ENCODE assay signal across 41 mouse cellular contexts in the genomic region with DNA sequence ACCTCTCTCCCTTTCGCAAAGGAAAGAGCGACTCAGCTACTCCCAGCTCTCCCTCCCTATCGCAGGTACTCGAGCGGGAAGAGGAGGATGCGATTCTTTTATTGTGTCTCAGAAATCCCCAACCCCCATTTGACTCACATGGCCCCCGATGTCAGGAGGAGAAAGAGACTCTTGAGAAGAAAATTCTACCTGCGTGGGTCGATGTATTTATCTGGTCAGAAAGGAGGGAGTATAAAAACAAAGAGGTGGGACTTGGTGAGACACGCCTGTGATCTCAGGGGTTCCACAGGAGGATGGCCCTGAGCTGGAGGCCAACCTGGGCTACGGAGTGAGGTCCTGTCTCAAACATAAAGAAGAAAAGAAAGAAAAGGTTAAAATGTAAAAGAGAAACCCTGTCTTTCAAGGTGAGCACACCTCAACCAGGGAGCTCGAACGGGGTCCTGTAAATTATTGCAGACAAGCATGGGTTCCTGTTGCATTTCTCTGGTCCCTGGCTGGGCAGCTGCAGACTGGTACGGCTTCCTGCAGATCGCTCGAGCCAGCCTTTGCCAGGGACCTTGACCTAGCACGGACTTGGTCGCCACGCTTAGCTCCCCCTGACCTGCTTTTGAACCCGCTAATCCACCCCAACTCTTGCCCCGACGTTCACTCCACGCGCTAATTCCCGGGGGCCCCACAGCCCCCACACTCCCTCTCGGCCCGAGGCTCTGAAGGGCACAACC. TPM values are rescaled to one million over a fixed set of nuclear protein-coding genes. Genes with fewer than 3 reads are reported as not detected.
DNase-seq lines count a peak whose midpoint lies in the region; ATAC-seq lines count a peak whose summit lies in the region.
"Had no signal": no experiment of that assay in that cellular context is flagged by ENCODE, and none has a peak within 500 bp of the region (broad histone marks: within the 10 kb centered on the region; RNA-seq: fewer than 3 reads in every experiment).

No protein-coding gene starts in this region.

- no peaks in the 10 kb centered on the region for H3K36me3 ChIP-seq in forebrain, embryonic 11.5 days (ENCODE audit: control insufficient read depth, insufficient read depth, low read length)
- H3K36me3 ChIP-seq in forebrain, embryonic 16.5 days (ENCODE audit: control insufficient read depth, insufficient read depth), result no peaks in the 10 kb centered on the region
- H3K36me3 ChIP-seq in neural tube, embryonic 15.5 days, result no peaks in the 10 kb centered on the region
- H3K36me3 ChIP-seq: embryonic facial prominence, embryonic 15.5 days; heart, embryonic 10.5 days; heart, embryonic 15.5 days; hindbrain, embryonic 15.5 days had no signal

- peaks cover 86% of the 10 kb centered on the region for H3K27me3 ChIP-seq in forebrain, embryonic 11.5 days (ENCODE audit: control insufficient read depth, insufficient read depth, low read length)
- peaks cover 75% of the 10 kb centered on the region for H3K27me3 ChIP-seq in forebrain, embryonic 16.5 days (replicated peaks; ENCODE audit: control insufficient read depth, insufficient read depth, low read length)
- peaks cover 92% of the 10 kb centered on the region for H3K27me3 ChIP-seq in neural tube, embryonic 15.5 days (replicated peaks)

- H3K9ac ChIP-seq in forebrain, embryonic 11.5 days (ENCODE audit: low read length), result no peak overlapping the region
- H3K9ac ChIP-seq in forebrain, embryonic 16.5 days (replicated peaks; ENCODE audit: low read depth, low read length), result no peak overlapping the region
- H3K9ac ChIP-seq in neural tube, embryonic 15.5 days (replicated peaks), result no peak overlapping the region
- H3K9ac ChIP-seq: embryonic facial prominence, embryonic 15.5 days; forebrain, embryonic 13.5 days; heart, embryonic 15.5 days; hindbrain, embryonic 15.5 days; liver, embryonic 14.5 days had no signal

- DNase-seq in forebrain, embryonic 11.5 days (ENCODE audit: low spot score), result peak; percentile 56
- DNase-seq in neural tube, embryonic 10.5 days (ENCODE audit: extremely low spot score, low spot score), result peak; percentile 58
- DNase-seq in induced T-regulatory cell, adult 2 months (ENCODE audit: low read depth), result peak; percentile 43
- no peak for DNase-seq in spleen, postnatal 4 days (ENCODE audit: low spot score in 2 of 2)
- no peak for DNase-seq in left cerebral cortex, postnatal 14 days (ENCODE audit: low spot score in 2 of 2)
- no peak for DNase-seq in layer of hippocampus, adult 8-10 months (ENCODE audit: low spot score in 2 of 2)
- DNase-seq: cerebellum, adult 2 months; cerebellum, postnatal 14 days; gastrocnemius, postnatal 25 days; heart, adult 11 months; kidney, adult 9 months; kidney, postnatal 14 days; liver; lung, adult 2 months; lung, postnatal 10 days; right cerebral cortex, postnatal 4 days; thymus, adult 2 months; thymus, postnatal 36 days had no signal

- no peak overlapping the region for H3K4me3 ChIP-seq in forebrain, embryonic 11.5 days (ENCODE audit: low read depth, low read length)
- H3K4me3 ChIP-seq in forebrain, embryonic 16.5 days (replicated peaks; ENCODE audit: low read length), result no peak overlapping the region
- no peak overlapping the region for H3K4me3 ChIP-seq in neural tube, embryonic 15.5 days (replicated peaks)
- H3K4me3 ChIP-seq: forebrain, embryonic 13.5 days; hindbrain, embryonic 15.5 days; left cerebral cortex, adult 2 months had no signal

- no peak overlapping the region for H3K27ac ChIP-seq in forebrain, embryonic 11.5 days (ENCODE audit: low read depth, low read length)
- no peak overlapping the region for H3K27ac ChIP-seq in forebrain, embryonic 16.5 days (ENCODE audit: low read length)
- H3K27ac ChIP-seq in neural tube, embryonic 15.5 days (replicated peaks), result no peak overlapping the region
- H3K27ac ChIP-seq: embryonic facial prominence, embryonic 15.5 days; forebrain, embryonic 13.5 days; heart, embryonic 10.5 days; heart, embryonic 15.5 days; hindbrain, embryonic 15.5 days; left cerebral cortex, adult 2 months; liver, embryonic 14.5 days; macrophage had no signal

- H3K4me2 ChIP-seq in forebrain, embryonic 11.5 days (ENCODE audit: low read depth, low read length, severe bottlenecking), result no peak overlapping the region
- H3K4me2 ChIP-seq in forebrain, embryonic 16.5 days (ENCODE audit: low read length), result no peak overlapping the region
- no peak overlapping the region for H3K4me2 ChIP-seq in neural tube, embryonic 15.5 days
- H3K4me2 ChIP-seq: hindbrain, embryonic 15.5 days had no signal

- intact Hi-C loops in left cerebral cortex, postnatal 14 days (cut with DNase I), result no loop called here

- 0 out of 2 replicates have a peak, but pooled peaks cover 3% of the 10 kb centered on the region for H3K4me1 ChIP-seq in forebrain, embryonic 11.5 days (replicated peaks; ENCODE audit: control insufficient read depth, insufficient read depth, low read length)
- peaks cover 4% of the 10 kb centered on the region for H3K4me1 ChIP-seq in forebrain, embryonic 16.5 days (replicated peaks; ENCODE audit: control insufficient read depth, insufficient read depth, low read length)
- H3K4me1 ChIP-seq in neural tube, embryonic 15.5 days, result 0 out of 2 replicates have a peak, but pooled peaks cover 4% of the 10 kb centered on the region

- no peaks in the 10 kb centered on the region for H3K9me3 ChIP-seq in forebrain, embryonic 11.5 days (ENCODE audit: control insufficient read depth, low read length)
- no peaks in the 10 kb centered on the region for H3K9me3 ChIP-seq in forebrain, embryonic 16.5 days (ENCODE audit: control insufficient read depth, low read length)
- no peaks in the 10 kb centered on the region for H3K9me3 ChIP-seq in neural tube, embryonic 15.5 days (replicated peaks)
- H3K9me3 ChIP-seq: embryonic facial prominence, embryonic 15.5 days; forebrain, embryonic 13.5 days; heart, embryonic 10.5 days; heart, embryonic 15.5 days; hindbrain, embryonic 15.5 days had no signal

- no peak for ATAC-seq in forebrain, embryonic 11.5 days (replicated peaks; ENCODE audit: low FRiP score)
- no peak for ATAC-seq in forebrain, embryonic 16.5 days
- no peak for ATAC-seq in neural tube, embryonic 15.5 days (ENCODE audit: low FRiP score)
- ATAC-seq: forebrain, embryonic 13.5 days; intestine, embryonic 16.5 days; Patski had no signal

- WGBS in forebrain, embryonic 11.5 days, result under 1% methylated on average over 27 of the region's 27 CpGs
- WGBS in forebrain, embryonic 16.5 days, result 1% methylated on average over 27 of the region's 27 CpGs
- WGBS in neural tube, embryonic 15.5 days, result under 1% methylated on average over 27 of the region's 27 CpGs

RNA-seq across cellular contexts. Expression of a gene that starts 7.9 kb away (rescaled TPM):
- polyA plus RNA-seq in forebrain, embryonic 11.5 days (2014; fragmentation: Nextera tagmentation; extraction: Ambion mirVana), result 0.21 and 0.60 TPM in 2 replicates
- polyA plus RNA-seq in forebrain, embryonic 16.5 days (2015; fragmentation: Nextera tagmentation; extraction: Ambion mirVana), result not detected in 2 replicates
- not detected in 2 replicates for polyA plus RNA-seq in neural tube, embryonic 15.5 days (2015; fragmentation: Nextera tagmentation; extraction: Ambion mirVana)
- total RNA-seq in left cerebral cortex, postnatal 14 days (2021), result not detected
- total RNA-seq in layer of hippocampus, adult 8-10 months (2022), result not detected
- total RNA-seq: adrenal gland, adult 18-20 months; adrenal gland, postnatal 4 days; CH12.LX; gastrocnemius, postnatal 25 days; heart, postnatal 25 days; layer of hippocampus, postnatal 14 days; left cerebral cortex, adult 2 months; left cerebral cortex, postnatal 36 days had no signal
- polyA plus RNA-seq: cerebellum, adult 2 months; cortical plate, adult 2 months; forebrain, embryonic 13.5 days; heart, embryonic 10.5 days; heart, embryonic 15.5 days; hindbrain, embryonic 15.5 days; intestine, embryonic 16.5 days; liver, embryonic 14.5 days; lung, adult 2 months; macrophage; neural tube, embryonic 14.5 days; spleen, adult 2 months had no signal

RNA-seq across cellular contexts. Expression of a gene that starts 25.5 kb away (rescaled TPM):
- not detected in 2 replicates for polyA plus RNA-seq in forebrain, embryonic 11.5 days (2014; fragmentation: Nextera tagmentation; extraction: Ambion mirVana)
- polyA plus RNA-seq in forebrain, embryonic 16.5 days (2015; fragmentation: Nextera tagmentation; extraction: Ambion mirVana), result not detected in 2 replicates
- not detected in 2 replicates for polyA plus RNA-seq in neural tube, embryonic 15.5 days (2015; fragmentation: Nextera tagmentation; extraction: Ambion mirVana)
- not detected for total RNA-seq in left cerebral cortex, postnatal 14 days (2021)
- total RNA-seq in layer of hippocampus, adult 8-10 months (2022), result not detected
- total RNA-seq: CH12.LX; gastrocnemius, postnatal 25 days; layer of hippocampus, postnatal 14 days; left cerebral cortex, adult 2 months; left cerebral cortex, postnatal 36 days; MEL had no signal
- polyA plus RNA-seq: C2C12; cerebellum, adult 2 months; cortical plate, adult 2 months; embryonic facial prominence, embryonic 15.5 days; forebrain, embryonic 13.5 days; heart, embryonic 10.5 days; hindbrain, embryonic 15.5 days; intestine, embryonic 16.5 days; macrophage; neural tube, embryonic 14.5 days; Patski had no signal

RNA-seq across cellular contexts. Expression of a gene that starts 39.6 kb away (rescaled TPM):
- polyA plus RNA-seq in forebrain, embryonic 11.5 days (2014; fragmentation: Nextera tagmentation; extraction: Ambion mirVana), result not detected in 2 replicates
- 0.24 TPM in 2 replicates for polyA plus RNA-seq in forebrain, embryonic 16.5 days (2015; fragmentation: Nextera tagmentation; extraction: Ambion mirVana)
- polyA plus RNA-seq in neural tube, embryonic 15.5 days (2015; fragmentation: Nextera tagmentation; extraction: Ambion mirVana), result not detected in 2 replicates
- total RNA-seq in left cerebral cortex, postnatal 14 days (2021), result not detected
- total RNA-seq in layer of hippocampus, adult 8-10 months (2022), result under 1 TPM in 3 of 4 experiments, not detected in 1; 0.22 to 0.82 (median 0.29) TPM
- total RNA-seq: adrenal gland, adult 18-20 months; CH12.LX; gastrocnemius, postnatal 25 days; heart, postnatal 25 days; left cerebral cortex, postnatal 36 days; MEL had no signal
- polyA plus RNA-seq: C2C12; cerebellum, adult 2 months; cortical plate, adult 2 months; forebrain, embryonic 13.5 days; heart, embryonic 10.5 days; heart, embryonic 15.5 days; hindbrain, embryonic 15.5 days; intestine, embryonic 16.5 days; macrophage; neural tube, embryonic 14.5 days; Patski had no signal

RNA-seq across cellular contexts. Expression of a gene that starts 47.2 kb away (rescaled TPM):
- polyA plus RNA-seq in forebrain, embryonic 11.5 days (2014; fragmentation: Nextera tagmentation; extraction: Ambion mirVana), result not detected in 2 replicates
- polyA plus RNA-seq in forebrain, embryonic 16.5 days (2015; fragmentation: Nextera tagmentation; extraction: Ambion mirVana), result not detected in 2 replicates
- polyA plus RNA-seq in neural tube, embryonic 15.5 days (2015; fragmentation: Nextera tagmentation; extraction: Ambion mirVana), result not detected in 2 replicates
- total RNA-seq in left cerebral cortex, postnatal 14 days (2021), result not detected
- total RNA-seq in layer of hippocampus, adult 8-10 months (2022), result not detected
- total RNA-seq: adrenal gland, adult 18-20 months; CH12.LX; gastrocnemius, postnatal 25 days; heart, postnatal 25 days; layer of hippocampus, postnatal 14 days; left cerebral cortex, adult 2 months; left cerebral cortex, postnatal 36 days; MEL had no signal
- polyA plus RNA-seq: C2C12; cerebellum, adult 2 months; cortical plate, adult 2 months; embryonic facial prominence, embryonic 15.5 days; forebrain, embryonic 13.5 days; heart, embryonic 10.5 days; hindbrain, embryonic 15.5 days; lung, adult 2 months; macrophage; Patski; spleen, adult 2 months had no signal

RNA-seq across cellular contexts. Expression of a gene that starts 59.3 kb away (rescaled TPM):
- polyA plus RNA-seq in forebrain, embryonic 11.5 days (2014; fragmentation: Nextera tagmentation; extraction: Ambion mirVana), result 0.25 TPM in 1 of 2 replicates, not detected in the other
- polyA plus RNA-seq in forebrain, embryonic 16.5 days (2015; fragmentation: Nextera tagmentation; extraction: Ambion mirVana), result 0.18 TPM in 1 of 2 replicates, not detected in the other
- polyA plus RNA-seq in neural tube, embryonic 15.5 days (2015; fragmentation: Nextera tagmentation; extraction: Ambion mirVana), result 0.19 TPM in 1 of 2 replicates, not detected in the other
- not detected for total RNA-seq in left cerebral cortex, postnatal 14 days (2021)
- not detected for total RNA-seq in layer of hippocampus, adult 8-10 months (2022)
- total RNA-seq: gastrocnemius, postnatal 25 days; heart, postnatal 25 days; layer of hippocampus, postnatal 14 days; left cerebral cortex, adult 2 months; left cerebral cortex, postnatal 36 days; MEL had no signal
- polyA plus RNA-seq: cerebellum, adult 2 months; cortical plate, adult 2 months; embryonic facial prominence, embryonic 15.5 days; intestine, embryonic 16.5 days; lung, adult 2 months; macrophage; spleen, adult 2 months had no signal

Comparison
In these comparisons a context has a peak if more than half of its experiments do, and no peak if none do; other contexts are left out.
1. DNase-seq: peak in forebrain, embryonic 11.5 days (single experiment), neural tube, embryonic 10.5 days (single experiment) and induced T-regulatory cell, adult 2 months (single experiment); none in spleen, postnatal 4 days (0 of 2), left cerebral cortex, postnatal 14 days (0 of 2) and layer of hippocampus, adult 8-10 months (0 of 2).